Mouse (Mus musculus) urinary bladder, adult 18-20 months (tissue): ENCODE data around the gene Hectd4.

Experiments used
- DNase-seq, 2 experiments: peaks; one replicate each; pipeline ENCODE4 v3.0.0; 2022; ENCODE audit warnings: low spot score in 2 of 2, mixed read lengths in 2 of 2

Hectd4 gene

DNA sequence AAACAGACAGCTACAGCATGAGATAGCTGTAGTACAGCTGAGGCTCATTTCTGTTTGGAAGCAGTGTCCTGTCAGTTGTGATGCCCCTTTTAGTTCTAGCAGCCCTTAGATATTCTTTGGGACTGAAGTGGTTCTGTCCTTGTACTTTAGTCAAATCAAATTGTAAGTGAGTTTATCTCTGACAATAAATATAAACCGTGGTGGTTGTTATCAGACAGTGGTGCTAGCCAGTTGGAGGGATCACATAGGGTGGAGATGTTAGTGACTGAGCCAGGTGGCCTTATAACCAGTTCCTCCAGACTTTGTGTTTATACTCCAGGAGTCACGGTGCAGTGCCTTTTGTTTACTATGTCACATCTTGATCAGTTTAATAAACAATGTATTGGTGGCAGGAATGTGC, 13.7 kb downstream of the Hectd4 start:
- no peak for DNase-seq

GRCm38 (mm10) chr5:121236171-121236570, 16.2 kb downstream of the Hectd4 start:
- DNase-seq: no peak

DNA sequence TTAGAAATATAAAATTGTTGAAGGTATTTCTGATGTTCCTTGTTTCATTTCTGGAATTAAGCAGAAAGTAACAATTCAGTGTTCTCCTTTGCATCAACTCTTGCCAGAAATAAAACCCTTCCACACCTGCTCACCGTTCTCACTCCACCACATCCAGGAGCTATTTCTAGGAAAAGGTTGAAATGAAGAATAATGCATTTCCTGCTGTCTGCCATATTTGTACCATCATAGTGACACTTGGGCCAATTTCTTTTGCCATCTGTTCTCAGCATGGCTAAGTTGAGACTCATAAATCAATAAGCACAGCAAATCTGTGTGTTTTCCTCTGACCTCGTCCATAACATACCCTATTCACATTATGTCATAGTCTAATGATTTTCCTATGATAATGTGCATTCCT, 18.2 kb downstream of the Hectd4 start:
- no peak for DNase-seq

- no peak for DNase-seq
These were observed 19.8 kb downstream of the Hectd4 start for GRCm38 (mm10) chr5:121239846-121240245.

- DNase-seq: no peak
These were observed 21.2 kb downstream of the Hectd4 start for GRCm38 (mm10) chr5:121241182-121241581.

GRCm38 (mm10) chr5:121242261-121242660, 22.2 kb downstream of the Hectd4 start:
- DNase-seq: no peak

DNA sequence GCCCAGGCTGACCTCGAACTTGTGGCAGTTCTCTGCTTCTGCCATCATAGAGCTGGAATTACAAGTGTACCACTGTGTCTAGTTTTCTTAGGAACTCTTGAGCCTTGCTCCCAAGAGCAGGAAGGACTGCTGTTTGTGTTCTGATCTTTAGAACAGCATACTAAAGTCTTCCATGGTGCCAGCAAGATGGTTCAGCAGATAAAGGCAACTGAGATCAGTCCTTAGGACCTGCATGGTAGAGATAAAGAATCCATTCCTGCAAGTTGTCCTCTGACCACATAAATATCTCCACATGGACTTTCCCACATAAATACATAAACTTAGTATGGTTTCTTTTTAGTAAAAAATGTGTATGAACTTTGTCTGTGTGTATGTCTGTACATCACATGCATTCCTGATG, 22.7 kb downstream of the Hectd4 start:
- DNase-seq: no peak

DNA sequence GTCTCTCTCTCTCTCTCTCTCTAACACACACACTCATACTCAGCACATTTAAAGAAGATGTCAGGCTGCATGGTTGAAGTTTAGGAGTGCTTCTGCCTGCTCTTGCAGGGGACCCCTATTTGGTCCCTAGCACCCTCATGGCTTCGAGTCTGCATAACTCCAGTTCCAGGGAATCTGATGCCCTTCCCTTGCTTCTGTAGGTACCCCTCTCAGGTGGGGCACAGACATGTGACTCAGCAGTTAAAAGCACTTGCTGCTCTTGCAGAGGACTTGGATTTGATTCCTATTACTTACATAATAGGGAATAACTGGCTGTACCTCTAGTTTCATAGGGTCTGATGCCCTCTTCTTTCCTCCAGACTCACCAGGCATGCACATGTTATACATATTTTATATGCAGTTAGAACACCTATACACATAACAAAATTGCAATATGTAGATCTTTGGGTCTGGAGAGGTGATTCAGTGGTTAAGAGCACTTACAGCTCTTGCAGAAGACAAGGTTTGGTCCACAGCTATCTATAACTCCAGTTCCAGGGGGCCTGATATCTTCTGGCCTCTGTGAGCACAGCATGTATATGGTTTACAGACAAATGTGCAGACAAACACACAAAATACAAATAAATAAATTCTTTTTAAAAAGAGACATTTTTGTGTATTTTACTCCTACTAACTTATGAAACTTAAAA, 23.8 kb downstream of the Hectd4 start:
- DNase-seq: no peak

DNA sequence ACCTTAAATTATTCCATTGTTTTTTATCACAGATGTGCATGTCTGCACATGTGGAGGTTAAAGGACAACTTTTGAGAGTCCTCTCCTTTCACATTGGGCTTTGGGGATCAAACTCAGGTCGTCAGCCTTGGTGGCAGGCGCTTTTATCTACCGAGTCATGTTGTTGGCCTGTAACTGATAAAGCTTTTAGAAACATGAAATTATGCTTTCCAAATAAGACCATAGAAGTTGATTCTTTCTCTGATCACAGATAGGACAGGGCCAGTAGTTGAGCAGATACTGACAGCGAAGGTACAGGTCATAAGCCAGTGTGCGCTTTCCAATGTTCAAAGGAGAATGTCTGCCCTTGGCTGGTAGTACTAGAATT, 24.3 kb downstream of the Hectd4 start:
- no peak for DNase-seq

- DNase-seq: no peak
These were observed 25.2 kb downstream of the Hectd4 start for GRCm38 (mm10) chr5:121245201-121245600.

DNA sequence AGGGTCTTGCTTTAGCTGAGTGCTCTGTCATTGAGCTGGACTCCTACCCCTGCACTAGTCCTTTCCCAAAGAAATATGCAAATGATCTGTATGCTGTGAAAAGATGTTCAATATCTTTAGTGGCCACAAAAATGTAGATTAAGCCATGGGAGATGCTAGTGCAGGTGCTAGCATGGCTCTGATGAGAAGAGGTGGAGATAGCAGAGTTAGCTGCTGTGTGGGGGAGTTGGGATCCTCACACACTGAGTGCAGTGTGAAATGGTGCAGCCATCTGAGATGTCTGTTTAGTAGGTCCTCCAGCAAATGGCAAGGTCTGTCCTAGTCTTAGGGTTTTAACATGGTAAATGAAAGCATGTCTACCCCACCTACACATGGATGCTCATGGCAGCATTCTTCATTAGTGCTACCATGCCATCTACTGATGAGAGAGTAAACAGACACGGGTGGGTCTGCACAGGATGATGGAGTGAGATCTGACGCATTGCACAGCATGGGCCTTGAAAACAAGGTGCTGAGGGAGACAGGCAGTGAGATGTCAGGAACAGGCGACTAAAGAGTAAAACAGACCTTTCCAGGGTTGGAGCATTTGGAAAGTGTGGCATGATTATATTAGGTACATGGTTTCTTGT, 28.9 kb downstream of the Hectd4 start:
- DNase-seq: no peak

GRCm38 (mm10) chr5:121249693-121250092, 29.7 kb downstream of the Hectd4 start:
- DNase-seq: no peak

DNA sequence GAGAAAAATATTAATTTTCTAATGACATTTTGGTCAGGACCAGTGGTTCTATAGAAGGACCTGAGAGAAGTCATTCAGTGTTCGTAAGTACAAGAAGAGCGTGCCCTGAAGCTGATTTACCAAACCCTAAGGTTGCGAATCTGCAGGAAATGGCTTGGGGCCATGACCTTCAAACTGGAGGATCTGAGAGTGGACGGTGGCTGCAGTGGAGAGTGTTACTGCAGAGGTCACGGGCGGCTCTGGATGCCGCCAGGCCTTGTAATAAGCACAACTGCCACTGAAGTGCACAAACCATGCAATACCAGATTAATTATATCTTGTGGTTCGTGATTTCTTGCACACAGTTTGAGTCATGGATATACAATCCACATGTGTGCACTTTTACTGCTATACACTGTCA, 31.8 kb downstream of the Hectd4 start:
- DNase-seq: no peak

GRCm38 (mm10) chr5:121253816-121254497, 33.9 kb downstream of the Hectd4 start:
- DNase-seq: no peak

- DNase-seq: no peak
These were observed 35.0 kb downstream of the Hectd4 start for GRCm38 (mm10) chr5:121254977-121255376.

DNA sequence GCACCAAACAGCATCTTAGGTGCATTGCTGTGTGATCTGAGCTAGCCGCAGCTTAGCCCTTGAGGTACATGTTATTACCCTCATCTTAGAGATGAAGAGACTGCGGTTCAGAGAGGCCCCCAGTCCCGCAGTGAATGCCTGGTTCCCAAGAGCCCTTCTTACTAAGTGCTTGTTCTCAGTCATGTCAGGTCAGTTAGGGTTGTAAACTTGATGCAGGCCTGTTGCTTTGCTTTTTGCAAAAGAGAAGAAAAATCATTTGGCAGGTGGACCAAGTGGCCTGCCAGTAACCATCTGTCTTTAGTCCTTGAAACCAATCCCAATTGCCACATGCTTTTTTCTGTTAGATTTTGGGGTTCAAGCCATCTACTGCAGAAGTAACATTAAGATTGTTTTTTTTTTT, 41.8 kb downstream of the Hectd4 start:
- DNase-seq: no peak

DNA sequence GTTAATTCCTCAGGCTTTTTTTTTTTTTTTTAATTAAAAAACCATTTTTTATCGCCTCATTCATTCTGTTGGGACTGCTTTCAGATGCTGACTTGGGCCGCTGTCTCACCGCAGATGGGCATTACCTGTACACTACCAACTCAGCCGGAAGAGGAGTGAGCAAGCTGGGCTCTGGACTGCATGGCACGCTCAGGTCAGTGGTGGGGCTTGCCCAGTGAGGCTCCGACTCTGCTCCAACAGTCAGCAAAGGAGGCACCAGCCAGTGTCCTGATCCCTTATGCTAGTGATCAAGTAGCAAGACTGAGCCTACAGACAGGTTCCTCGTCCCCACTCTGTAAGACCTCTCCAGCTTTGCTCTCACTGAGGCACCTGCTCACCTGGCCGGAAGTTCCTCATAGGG, 42.4 kb downstream of the Hectd4 start:
- no peak for DNase-seq

- DNase-seq: no peak
These were observed 44.6 kb downstream of the Hectd4 start for GRCm38 (mm10) chr5:121264593-121264992.

DNA sequence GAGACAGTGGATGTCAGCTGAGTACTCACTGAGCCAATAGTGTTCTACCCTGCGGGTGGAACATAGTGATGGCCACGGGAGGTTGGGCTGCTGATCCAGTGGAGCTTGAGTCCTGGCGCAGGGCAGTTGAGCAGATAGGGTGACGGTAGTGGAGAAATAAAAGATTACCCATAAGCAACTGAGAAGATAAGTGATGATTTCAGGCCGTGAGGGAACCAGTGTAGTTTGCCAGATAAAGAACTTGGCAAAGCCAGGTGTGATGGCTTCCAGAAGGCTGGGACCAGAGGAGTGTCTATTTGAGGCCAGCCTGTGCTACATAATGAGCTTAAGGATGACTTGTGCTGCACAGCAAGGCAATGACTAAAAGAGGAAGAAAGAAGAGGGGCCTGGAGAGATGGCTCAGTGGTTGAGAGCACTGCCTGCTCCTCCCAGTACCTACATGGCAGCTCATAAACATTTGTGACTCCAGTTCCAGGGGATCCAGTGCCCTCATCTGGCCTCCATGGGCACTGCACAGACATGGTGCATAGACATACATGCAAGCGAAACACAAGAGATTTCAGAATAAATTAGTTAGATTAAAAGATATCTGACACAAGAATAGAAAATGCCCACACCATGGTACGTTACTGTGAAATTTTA, 46.8 kb downstream of the Hectd4 start:
- DNase-seq: peak; percentile 13 to 24

DNA sequence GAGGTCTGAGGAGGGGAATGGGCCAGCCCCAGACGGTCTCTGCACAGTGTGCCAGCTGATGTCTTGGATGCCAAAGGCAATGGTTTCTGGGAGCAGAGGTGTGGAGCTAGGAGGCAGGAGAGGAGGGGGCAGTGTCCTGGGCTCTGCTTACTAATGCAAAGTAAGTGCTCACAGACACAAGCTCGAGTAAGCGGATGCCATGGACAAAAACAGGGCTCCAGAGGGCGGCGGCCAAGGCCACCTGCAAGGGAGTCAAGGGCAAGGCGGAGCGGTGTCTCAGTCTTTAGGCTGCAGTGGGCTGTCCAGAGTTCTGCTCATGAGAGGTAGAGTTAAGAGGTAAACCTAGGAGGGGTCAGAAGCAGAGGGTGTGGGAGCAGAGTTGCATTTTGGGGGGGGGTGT, 51.0 kb downstream of the Hectd4 start:
- no peak for DNase-seq

DNA sequence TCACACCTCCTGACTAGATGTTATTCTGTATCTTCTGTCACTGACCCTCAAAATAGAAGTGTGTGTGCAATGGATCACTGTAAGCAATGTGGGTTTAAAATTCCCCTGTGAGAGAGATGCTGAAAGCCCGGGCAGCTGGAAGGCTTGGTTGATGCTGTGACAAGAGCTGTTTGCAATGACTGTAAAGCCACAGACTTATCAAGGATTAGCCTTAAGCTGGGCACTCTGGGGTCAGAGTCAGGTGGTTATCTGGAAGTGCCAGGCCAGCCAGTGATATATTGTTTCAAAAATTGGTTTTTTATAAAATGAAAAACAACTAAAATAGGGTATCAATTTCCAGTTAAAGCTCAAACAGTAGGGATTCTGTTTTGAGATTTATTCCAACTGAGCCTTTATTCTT, 56.8 kb downstream of the Hectd4 start:
- DNase-seq: no peak

DNA sequence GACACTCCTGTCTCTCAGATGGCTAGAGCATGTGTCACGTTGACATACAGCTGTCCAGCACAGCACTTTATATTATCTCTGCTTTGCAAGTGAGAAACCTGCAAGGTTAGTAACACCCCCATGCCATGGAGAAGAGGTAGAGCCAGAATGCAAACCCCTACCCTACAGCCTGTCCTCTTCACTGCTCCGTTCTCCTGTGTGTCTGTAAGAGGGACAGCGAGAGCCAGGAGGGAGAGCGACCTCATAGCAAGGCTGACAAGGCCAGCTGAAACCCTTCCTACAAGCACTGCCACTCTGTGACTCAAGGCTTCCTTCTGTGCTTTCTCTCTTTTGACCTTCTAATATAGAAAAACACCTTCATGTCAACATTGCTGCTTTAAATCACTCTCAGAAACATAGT, 60.4 kb downstream of the Hectd4 start:
- DNase-seq: no peak

DNA sequence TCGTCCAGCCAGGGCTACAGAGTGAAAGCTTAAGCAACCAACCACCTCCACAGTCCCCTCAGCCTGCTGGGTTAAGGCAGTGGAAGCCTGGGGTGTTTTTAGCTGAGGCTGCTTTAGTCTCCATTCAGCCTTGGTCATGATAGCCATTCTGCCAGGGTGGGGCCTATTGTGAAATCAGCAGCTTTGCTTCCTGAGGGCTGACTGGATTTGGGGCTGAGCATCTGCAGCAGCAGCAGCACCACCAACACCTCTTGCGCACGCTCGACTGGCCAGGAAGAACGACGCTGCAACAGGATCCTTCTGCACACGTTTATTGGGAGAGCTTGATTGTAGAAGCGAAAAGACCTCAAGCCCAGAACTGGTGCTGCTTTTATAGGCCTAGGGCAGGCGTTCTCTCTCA, 63.0 kb downstream of the Hectd4 start:
- no peak for DNase-seq
